Mouse (Mus musculus) liver, adult 2 months (tissue): ENCODE results near the gene Ndufc2. TPM values are rescaled to one million over a fixed set of nuclear protein-coding genes. Genes with fewer than 3 reads are reported as not detected.

Source experiments
- DNase-seq: peaks from one replicate; pipeline ENCODE4 v3.0.0-alpha.2; 2011; ENCODE audit warnings: low read depth, low spot score; ENCODE audit errors: extremely low read depth
- H3K27ac ChIP-seq: fragments of 200-500 bp; replicated peaks from 2 replicates; pipeline ENCODE4 v1.5.1; 2012; ENCODE audit warnings: low read depth, mild to moderate bottlenecking, control low read depth, inconsistent platforms, low read length; ENCODE audit not compliant: insufficient read depth
- H3K27me3 ChIP-seq: fragments of 200-500 bp; 2 replicates; pipeline ENCODE4 v1.6.1; 2012; ENCODE audit warnings: mild to moderate bottlenecking, moderate library complexity, low read length, inconsistent platforms; ENCODE audit not compliant: control insufficient read depth, insufficient read depth
- H3K36me3 ChIP-seq: fragments of 200-500 bp; 2 replicates; pipeline ENCODE4 v1.6.1; 2012; ENCODE audit warnings: low read length, inconsistent platforms; ENCODE audit not compliant: control insufficient read depth, insufficient read depth
- H3K4me1 ChIP-seq: fragments of 200-500 bp; 2 replicates; pipeline ENCODE4 v1.6.1; 2011; ENCODE audit warnings: low read length; ENCODE audit not compliant: control insufficient read depth, insufficient read depth
- H3K4me3 ChIP-seq: fragments of 200-500 bp; 2 replicates; pipeline ENCODE4 v1.5.1; 2011; ENCODE audit warnings: low read depth, mild to moderate bottlenecking, control low read depth, low read length, moderate library complexity; ENCODE audit not compliant: insufficient read depth
- H3K79me2 ChIP-seq: fragments of 200-500 bp; 2 replicates; pipeline ENCODE4 v1.6.1; 2012; ENCODE audit warnings: inconsistent platforms, mild to moderate bottlenecking, low read length, moderate library complexity; ENCODE audit not compliant: control insufficient read depth, insufficient read depth
- H3K9ac ChIP-seq: fragments of 200-500 bp; 2 replicates; pipeline ENCODE4 v1.6.1; 2012; ENCODE audit warnings: low read depth, mild to moderate bottlenecking, control low read depth, inconsistent platforms, low read length
- CTCF ChIP-seq: fragments of 200-500 bp; IDR thresholded peaks from 2 replicates; pipeline ENCODE4 v1.5.1; 2011; ENCODE audit warnings: low read depth, low read length, control low read depth
- POLR2A ChIP-seq: fragments of 200-500 bp; IDR thresholded peaks from 2 replicates; pipeline ENCODE4 v1.6.1; 2011; ENCODE audit warnings: low read length, control low read depth; ENCODE audit not compliant: insufficient read depth; ENCODE audit errors: extremely low read depth
- WGBS: fragments of 180-500 bp; shearing (Covaris S2); methylation state at CpG from one replicate; pipeline ENCODE4 v1.1.7; 2018; 5-methylcytosine and 5-hydroxymethylcytosine counted together
- polyA plus RNA-seq: library from polyadenylated mRNA; depleted of rRNA; stranded (reverse); fragments of >200 nt; gene quantifications from 2 replicates; pipeline ENCODE4 v1.2.3, GENCODE M21; 2012; rRNA removed
- total RNA-seq: library from RNA; depleted of rRNA; stranded (reverse); fragments of >200 nt; gene quantifications from 2 replicates; pipeline ENCODE4 v1.2.3, GENCODE M21; 2014; rRNA removed

Ndufc2 gene
- total and polyA plus RNA-seq, 2 experiments: 204 to 221 TPM

- peak; percentile 20 for DNase-seq
- Histone ChIP-seq H3K4me1 (peaks cover 4% of the 10 kb centered on the region; the same call in 1 of the 2 replicates), H3K4me3 (peak overlapping the region; percentile 9), H3K27me3 (no peaks in the 10 kb centered on the region), H3K36me3 (no peaks in the 10 kb centered on the region), H3K9ac (peak overlapping the region; percentile 36), H3K79me2 (no peaks in the 10 kb centered on the region), H3K27ac (no peak overlapping the region)
- 3% methylated on average over 27 of the region's 27 CpGs for WGBS
- TF ChIP-seq CTCF: no peak
These were observed 53.5 kb downstream of the Ndufc2 start for GRCm38 (mm10) chr7:97453141-97453921.

GRCm38 (mm10) chr7:97454795-97455194, 55.0 kb downstream of the Ndufc2 start:
- Histone ChIP-seq H3K27ac (no peak overlapping the region), H3K36me3 (no peaks in the 10 kb centered on the region), H3K27me3 (no peaks in the 10 kb centered on the region), H3K4me1 (peaks cover 4% of the 10 kb centered on the region; the same call in 1 of the 2 replicates), H3K79me2 (no peaks in the 10 kb centered on the region), H3K9ac (no peak overlapping the region), H3K4me3 (no peak overlapping the region)
- TF ChIP-seq CTCF: no peak
- TF ChIP-seq POLR2A: no peak
- no peak for DNase-seq
- WGBS: 96% methylated on average over 10 of the region's 10 CpGs

DNA sequence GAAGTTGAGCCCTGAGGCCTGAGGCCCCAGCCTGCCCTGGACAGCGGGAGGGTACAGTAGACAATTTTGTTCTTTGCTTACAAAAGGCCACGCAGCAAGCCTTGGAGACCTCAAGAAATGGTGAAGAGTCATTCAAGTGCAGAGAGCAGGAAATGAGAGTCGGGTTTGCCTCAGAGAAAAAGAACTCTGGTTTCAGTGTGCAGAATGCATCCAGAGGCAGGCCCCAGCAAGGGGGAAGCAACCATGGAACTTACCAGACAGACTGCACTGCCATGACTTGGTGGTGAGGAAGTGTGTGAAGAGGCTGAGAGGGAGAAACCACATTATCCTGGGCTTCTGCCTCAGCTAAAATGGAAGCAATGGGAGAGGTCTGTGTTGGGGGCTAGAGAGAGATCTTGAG, 55.8 kb downstream of the Ndufc2 start:
- 83% methylated on average over 3 of the region's 3 CpGs for WGBS
- no peak overlapping the region for H3K9ac ChIP-seq
- H3K27me3 ChIP-seq: no peaks in the 10 kb centered on the region
- H3K27ac ChIP-seq: no peak overlapping the region
- peaks cover 4% of the 10 kb centered on the region; the same call in 1 of the 2 replicates for H3K4me1 ChIP-seq
- DNase-seq: no peak
- H3K4me3 ChIP-seq: no peak overlapping the region
- H3K36me3 ChIP-seq: no peaks in the 10 kb centered on the region
- no peak for TF ChIP-seq CTCF
- TF ChIP-seq POLR2A: no peak
- H3K79me2 ChIP-seq: no peaks in the 10 kb centered on the region

Other genes with a start within 250 kb of the Ndufc2 start
- 0.87 and 1.0 TPM in 2 replicates for gene Usp35, start 68.0 kb upstream of the Ndufc2 start, total RNA-seq
- gene Usp35, start 68.0 kb upstream of the Ndufc2 start, polyA plus RNA-seq: 0.86 and 1.5 TPM in 2 replicates
- gene Kctd21, start 67.7 kb upstream of the Ndufc2 start, total RNA-seq: 3.2 and 4.2 TPM in 2 replicates
- 4.8 and 5.4 TPM in 2 replicates for gene Kctd21, start 67.7 kb upstream of the Ndufc2 start, polyA plus RNA-seq
- gene Alg8, start 28.4 kb upstream of the Ndufc2 start, total RNA-seq: 3.3 and 6.2 TPM in 2 replicates
- gene Alg8, start 28.4 kb upstream of the Ndufc2 start, polyA plus RNA-seq: 6.3 and 7.5 TPM in 2 replicates
- 292 and 1,156 TPM in 2 replicates for gene Thrsp, start 17.7 kb downstream of the Ndufc2 start, total RNA-seq
- gene Thrsp, start 17.7 kb downstream of the Ndufc2 start, polyA plus RNA-seq: 247 and 275 TPM in 2 replicates
- 0.07 and 0.18 TPM in 2 replicates for gene Kctd14, start 51.3 kb downstream of the Ndufc2 start, total RNA-seq
- 0.13 TPM in 1 of 2 replicates, not detected in the other for gene Kctd14, start 51.3 kb downstream of the Ndufc2 start, polyA plus RNA-seq
- 23.3 and 25.0 TPM in 2 replicates for gene Ints4, start 81.0 kb downstream of the Ndufc2 start, total RNA-seq
- gene Ints4, start 81.0 kb downstream of the Ndufc2 start, polyA plus RNA-seq: 28.6 and 31.0 TPM in 2 replicates
- gene Aamdc, start 179.5 kb downstream of the Ndufc2 start, total RNA-seq: 33.7 and 45.0 TPM in 2 replicates
- 23.9 and 24.9 TPM in 2 replicates for gene Aamdc, start 179.5 kb downstream of the Ndufc2 start, polyA plus RNA-seq
- 7.4 and 8.0 TPM in 2 replicates for gene Rsf1, start 179.9 kb downstream of the Ndufc2 start, total RNA-seq
- 0.93 and 1.2 TPM in 2 replicates for gene Rsf1, start 179.9 kb downstream of the Ndufc2 start, polyA plus RNA-seq